Mouse (Mus musculus): ENCODE data around the gene Ddx18. TPM values are rescaled to one million over a fixed set of nuclear protein-coding genes. Genes with fewer than 3 reads are reported as not detected.

Gene Ddx18
- total RNA-seq, 2 experiments from 2014 or later = 15.4 to 17.7 TPM

- DNase-seq = no peak
- intact Hi-C loops (cut with DNase I; ENCODE audit: low total_unique reads) = no loop called here
Measured at GRCm38 (mm10) chr1:121529286-121529685, 38.5 kb downstream of the Ddx18 start.

- intact Hi-C loops (cut with DNase I; ENCODE audit: low total_unique reads) = no loop called here
- no peak for DNase-seq
Measured at GRCm38 (mm10) chr1:121528399-121528720, 39.4 kb downstream of the Ddx18 start, which contains the start of gene Htr5b. TSS of gene Htr5b (minus strand) at chr1:121528465.

GRCm38 (mm10) chr1:121527600-121528398 is 40.0 kb downstream of the Ddx18 start:
- intact Hi-C loops (cut with DNase I; ENCODE audit: low total_unique reads) = no loop called here
- no peak for DNase-seq

GRCm38 (mm10) chr1:121527061-121527460 is 40.7 kb downstream of the Ddx18 start:
- intact Hi-C loops (cut with DNase I; ENCODE audit: low total_unique reads) = no loop called here
- no peak for DNase-seq

GRCm38 (mm10) chr1:121518609-121519008 is 49.2 kb downstream of the Ddx18 start:
- intact Hi-C loops (cut with DNase I; ENCODE audit: low total_unique reads) = no loop called here
- DNase-seq = no peak

- intact Hi-C loops (cut with DNase I; ENCODE audit: low total_unique reads) = no loop called here
- DNase-seq = no peak
Measured at GRCm38 (mm10) chr1:121511966-121512365, 55.8 kb downstream of the Ddx18 start.

GRCm38 (mm10) chr1:121511186-121511585 is 56.6 kb downstream of the Ddx18 start:
- no peak for DNase-seq
- intact Hi-C loops (cut with DNase I; ENCODE audit: low total_unique reads) = no loop called here

GRCm38 (mm10) chr1:121510420-121511140 is 57.2 kb downstream of the Ddx18 start:
- intact Hi-C loops (cut with DNase I; ENCODE audit: low total_unique reads) = no loop called here
- DNase-seq = no peak

- no peak for DNase-seq
- intact Hi-C loops (cut with DNase I; ENCODE audit: low total_unique reads) = no loop called here
Measured at GRCm38 (mm10) chr1:121508729-121509128, 59.1 kb downstream of the Ddx18 start.

Other genes with a start within 250 kb of the Ddx18 start
- 10 to 100 TPM; 45.3 to 47.9 TPM for gene Insig2, start 235.4 kb downstream of the Ddx18 start, total RNA-seq (2021)
- 10 to 100 TPM in 1 of 2 experiments, 1 to 10 TPM in 1; 9.5 to 10.8 TPM for gene Ccdc93, start 136.9 kb downstream of the Ddx18 start, total RNA-seq (2021)
- gene Htr5b, start 39.5 kb downstream of the Ddx18 start, total RNA-seq (2021) = not detected